Mouse (Mus musculus) testis, adult 2 months (tissue): Measurements from ENCODE around the gene Gabra5.

ENCODE experiments used
- CTCF ChIP-seq: fragments of 200-500 bp; IDR thresholded peaks from 2 replicates; pipeline ENCODE4 v1.5.1; 2012; ENCODE audit warnings: low read depth, mild to moderate bottlenecking, inconsistent platforms, low read length, moderate library complexity; ENCODE audit not compliant: control insufficient read depth, insufficient read depth, insufficient replicate concordance
- POLR2A ChIP-seq: fragments of 200-500 bp; IDR thresholded peaks from 2 replicates; pipeline ENCODE4 v1.6.1; 2012; ENCODE audit warnings: low read depth, mild to moderate bottlenecking, inconsistent platforms, low read length, moderate library complexity; ENCODE audit not compliant: control insufficient read depth

- TF ChIP-seq CTCF (no peak), POLR2A (no peak)
These were observed 88.8 kb downstream of the Gabra5 start for GRCm38 (mm10) chr7:57421044-57421443.
